Mouse (Mus musculus) limb, embryonic 11.5 days (tissue): ENCODE data around the gene Spam1. TPM values are rescaled to one million over a fixed set of nuclear protein-coding genes. Genes with fewer than 3 reads are reported as not detected.

Experiments used
- ATAC-seq: fragments of 200-750 bp; cut with Nextera tagmentation; 2 replicates; pipeline ENCODE4 v1.8.0; 2017; ENCODE audit warnings: low read depth; ENCODE audit not compliant: insufficient number of reproducible peaks, low FRiP score, low TSS enrichment
- DNase-seq: peaks from one replicate; pipeline ENCODE4 v3.0.0-alpha.2; 2015; ENCODE audit warnings: low spot score
- H3K27ac ChIP-seq: fragments of 300-500 bp; sonication (generic); replicated peaks from 2 replicates; pipeline ENCODE4 v1.5.1; 2014; ENCODE audit warnings: low read depth, mild to moderate bottlenecking, low read length
- H3K27me3 ChIP-seq: fragments of 300-500 bp; sonication (generic); 2 replicates; pipeline ENCODE4 v1.6.1; 2014; ENCODE audit warnings: mild to moderate bottlenecking, low read length, mixed read lengths; ENCODE audit not compliant: control insufficient read depth, insufficient read depth
- H3K36me3 ChIP-seq: fragments of 300-500 bp; sonication (generic); 2 replicates; pipeline ENCODE4 v1.6.1; 2014; ENCODE audit warnings: mild to moderate bottlenecking, low read length, moderate library complexity, mixed read lengths; ENCODE audit not compliant: control insufficient read depth, insufficient read depth
- H3K4me1 ChIP-seq: fragments of 300-500 bp; sonication (generic); 2 replicates; pipeline ENCODE4 v1.6.1; 2014; ENCODE audit warnings: low read length, mixed read lengths; ENCODE audit not compliant: control insufficient read depth, insufficient read depth
- H3K4me2 ChIP-seq: fragments of 300-500 bp; sonication (generic); 2 replicates; pipeline ENCODE4 v1.6.1; 2014; ENCODE audit warnings: low read depth, mild to moderate bottlenecking, moderate library complexity; ENCODE audit not compliant: severe bottlenecking
- H3K4me3 ChIP-seq: fragments of 300-500 bp; sonication (generic); 2 replicates; pipeline ENCODE4 v1.5.1; 2014; ENCODE audit warnings: low read depth, low read length
- H3K9ac ChIP-seq: fragments of 300-500 bp; sonication (generic); 2 replicates; pipeline ENCODE4 v1.6.1; 2014; ENCODE audit warnings: mild to moderate bottlenecking, low read length
- H3K9me3 ChIP-seq: fragments of 300-500 bp; sonication (generic); 2 replicates; pipeline ENCODE4 v1.6.1; 2016; ENCODE audit warnings: low read length; ENCODE audit not compliant: control insufficient read depth
- WGBS: fragments of 180-500 bp; shearing (Covaris S2); extraction: QIAGEN DNeasy Blood & Tissue Kit; methylation state at CpG from one replicate; pipeline ENCODE4 v1.1.7; 2014; 5-methylcytosine and 5-hydroxymethylcytosine counted together
- polyA plus RNA-seq: library from polyadenylated mRNA; unstranded; fragments of >200 nt; fragmentation: Nextera tagmentation; extraction: Ambion mirVana; gene quantifications from 2 replicates; pipeline ENCODE4 v1.2.1, GENCODE M21; 2014

Spam1 gene
- polyA plus RNA-seq, result not detected in 2 replicates

DNA sequence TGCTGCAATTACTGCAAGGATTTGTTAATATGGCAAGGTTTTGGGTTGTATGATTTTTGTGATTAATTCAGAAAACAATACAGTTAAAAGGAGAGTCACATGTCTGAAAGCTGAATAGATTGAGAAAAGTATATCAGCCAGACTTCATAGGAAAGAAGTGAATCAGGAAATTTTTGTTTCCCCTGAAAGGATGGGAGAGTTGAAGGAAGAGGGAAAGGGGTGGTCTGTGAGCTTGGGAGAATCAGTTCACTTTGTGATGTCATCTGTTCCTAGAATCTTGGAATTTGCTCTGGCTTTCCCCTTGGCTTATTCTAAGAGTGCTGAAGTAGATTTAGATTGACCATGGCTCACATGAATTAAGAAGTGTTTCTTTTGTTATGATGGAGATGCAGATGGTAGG lies at the start of gene Spam1:
Spam1 (plus strand) TSS at position 301 of the 400 bp plus-strand sequence.
- ATAC-seq (no peak), DNase-seq (no peak)
- no peaks in the 10 kb centered on the region for H3K4me1 ChIP-seq
- H3K4me2 ChIP-seq, result no peak within 1 kb of the TSS
- H3K27ac ChIP-seq, result no peak within 1 kb of the TSS
- no peak within 1 kb of the TSS for H3K9ac ChIP-seq
- H3K27me3 ChIP-seq, result no peaks in the 10 kb centered on the region
- H3K36me3 ChIP-seq, result no peaks in the 10 kb centered on the region
- no peak within 1 kb of the TSS for H3K4me3 ChIP-seq
- no peaks in the 10 kb centered on the region for H3K9me3 ChIP-seq

GRCm38 (mm10) chr6:24748029-24748428 lies 43.0 kb upstream of the Spam1 start, which contains the start of gene Hyal4:
Gene Hyal4, plus strand, starts transcription at chr6:24748329.
- 83% methylated on average over 4 of the region's 4 CpGs for WGBS
- no peak within 1 kb of the TSS for H3K9ac ChIP-seq
- H3K4me2 ChIP-seq, result no peak within 1 kb of the TSS
- H3K4me1 ChIP-seq, result no peaks in the 10 kb centered on the region
- no peaks in the 10 kb centered on the region for H3K27me3 ChIP-seq
- no peaks in the 10 kb centered on the region for H3K36me3 ChIP-seq
- H3K27ac ChIP-seq, result no peak within 1 kb of the TSS
- ATAC-seq (no peak), DNase-seq (no peak)
- H3K4me3 ChIP-seq, result no peak within 1 kb of the TSS
- H3K9me3 ChIP-seq, result no peaks in the 10 kb centered on the region

GRCm38 (mm10) chr6:24759281-24759680 lies 31.7 kb upstream of the Spam1 start:
- Histone ChIP-seq H3K9me3 (no peaks in the 10 kb centered on the region), H3K4me2 (no peak overlapping the region), H3K36me3 (no peaks in the 10 kb centered on the region), H3K27ac (no peak overlapping the region), H3K4me3 (no peak overlapping the region), H3K27me3 (no peaks in the 10 kb centered on the region), H3K4me1 (no peaks in the 10 kb centered on the region), H3K9ac (no peak overlapping the region)
- DNase-seq (no peak), ATAC-seq (0 out of 2 replicates have a peak, but pooled peaks have one; percentile 60)
- WGBS, result 63% methylated on average over 3 of the region's 3 CpGs

GRCm38 (mm10) chr6:24766261-24766660 lies 24.7 kb upstream of the Spam1 start:
- Histone ChIP-seq H3K4me2 (no peak overlapping the region), H3K4me1 (no peaks in the 10 kb centered on the region), H3K27ac (no peak overlapping the region), H3K4me3 (no peak overlapping the region), H3K9me3 (no peaks in the 10 kb centered on the region), H3K36me3 (no peaks in the 10 kb centered on the region), H3K9ac (no peak overlapping the region), H3K27me3 (no peaks in the 10 kb centered on the region)
- ATAC-seq (no peak), DNase-seq (no peak)
- WGBS, result 78% methylated on average over 2 of the region's 2 CpGs

GRCm38 (mm10) chr6:24779182-24779581 lies 11.8 kb upstream of the Spam1 start:
- H3K4me1 ChIP-seq, result no peaks in the 10 kb centered on the region
- no peak overlapping the region for H3K4me2 ChIP-seq
- no peaks in the 10 kb centered on the region for H3K9me3 ChIP-seq
- H3K27me3 ChIP-seq, result no peaks in the 10 kb centered on the region
- H3K36me3 ChIP-seq, result no peaks in the 10 kb centered on the region
- H3K4me3 ChIP-seq, result no peak overlapping the region
- DNase-seq (no peak), ATAC-seq (no peak)
- no peak overlapping the region for H3K9ac ChIP-seq
- WGBS, result 56% methylated on average over 2 of the region's 2 CpGs
- H3K27ac ChIP-seq, result no peak overlapping the region

- ATAC-seq (no peak), DNase-seq (no peak)
- 47% methylated on average over 2 of the region's 2 CpGs for WGBS
Measured at GRCm38 (mm10) chr6:24822070-24822469, 31.1 kb downstream of the Spam1 start.

More at GRCm38 (mm10) chr6:24822070-24822469, 31.1 kb downstream of the Spam1 start:
- H3K4me1 ChIP-seq, result no peaks in the 10 kb centered on the region
- H3K27me3 ChIP-seq, result no peaks in the 10 kb centered on the region
- no peak overlapping the region for H3K4me2 ChIP-seq
- H3K4me3 ChIP-seq, result no peak overlapping the region
- H3K9me3 ChIP-seq, result no peaks in the 10 kb centered on the region
- no peak overlapping the region for H3K27ac ChIP-seq
- H3K36me3 ChIP-seq, result no peaks in the 10 kb centered on the region
- no peak overlapping the region for H3K9ac ChIP-seq

Other genes starting within 250 kb of the Spam1 start
- not detected in 2 replicates for gene Lmod2, start 193.4 kb upstream of the Spam1 start, polyA plus RNA-seq
- 52.1 and 56.4 TPM in 2 replicates for gene Wasl, start 126.2 kb upstream of the Spam1 start, polyA plus RNA-seq
- not detected in 2 replicates for gene Hyal6, start 57.9 kb upstream of the Spam1 start, polyA plus RNA-seq
- not detected in 2 replicates for gene Hyal4, start 42.9 kb upstream of the Spam1 start, polyA plus RNA-seq
- gene Hyal5, start 66.8 kb downstream of the Spam1 start, polyA plus RNA-seq, result not detected in 2 replicates
- 0.61 and 0.73 TPM in 2 replicates for gene Tmem229a, start 165.1 kb downstream of the Spam1 start, polyA plus RNA-seq